Mouse (Mus musculus): ENCODE measurements around the gene Gm10801. TPM values are rescaled to one million over a fixed set of nuclear protein-coding genes. Genes with fewer than 3 reads are reported as not detected.
"Not testable (repeated sequence)": the region's sequence is repeated elsewhere in the genome, so short reads cannot be mapped to it uniquely, and the experiment has no call there.

Gene Gm10801
- not detected for total RNA-seq (2018; cell fraction: chromatin; rRNA removed)
- not detected for total RNA-seq (2018; cell fraction: cytosol; rRNA removed)
- 1 to 10 TPM in 5 of 26 experiments, not detected in 21; 1.3 to 4.5 (median 2.0) TPM for total RNA-seq (2018; cell fraction: nucleus; rRNA removed)
- polyA plus RNA-seq (2018): not detected in 3 replicates

DNA sequence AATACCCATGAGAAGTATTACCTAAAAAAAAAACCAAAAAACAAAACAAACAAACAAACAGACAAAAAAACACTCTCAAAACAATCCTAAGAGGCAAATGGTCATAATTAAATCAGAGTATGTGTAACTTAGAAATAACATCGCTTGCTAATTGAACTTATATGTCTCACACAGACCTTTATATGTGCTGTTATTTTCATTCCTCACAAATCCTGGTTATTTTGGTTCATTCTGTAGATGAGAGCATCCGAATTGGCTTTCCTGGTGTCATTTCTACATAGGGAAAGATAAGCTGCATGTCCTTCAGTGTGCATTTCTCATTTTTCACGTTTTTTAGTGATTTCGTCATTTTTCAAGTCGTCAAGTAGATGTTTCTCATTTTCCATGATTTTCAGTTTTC lies at the start of gene Gm10801:
Gene Gm10801 (plus strand): TSS at position 301 of the 400 bp plus-strand sequence.
- 84% methylated on average over 4 of the region's 5 CpGs for WGBS (ENCODE audit: missing documents)

DNA sequence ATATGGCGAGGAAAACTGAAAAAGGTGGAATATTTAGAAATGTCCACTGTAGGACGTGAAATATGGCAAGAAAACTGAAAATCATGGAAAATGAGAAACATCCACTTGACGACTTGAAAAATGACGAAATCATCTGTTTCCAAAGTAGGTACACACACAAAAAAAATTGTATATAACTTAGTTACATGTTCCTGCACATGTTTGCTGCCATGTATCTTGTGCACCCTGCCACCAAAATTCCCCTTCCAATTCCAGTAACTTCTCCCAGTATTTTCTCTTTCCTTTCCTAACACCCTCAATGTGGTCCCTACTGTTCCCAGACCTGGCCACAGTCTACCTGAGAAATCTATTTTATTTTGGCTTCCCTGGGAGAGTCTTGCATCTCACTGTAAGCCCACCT lies 5.2 kb downstream of the Gm10801 start, which contains the start of gene Gm10800:
Gene Gm10800 (minus strand): TSS at position 101 of the 400 bp plus-strand sequence.
- H3K27ac ChIP-seq; H3K79me2 ChIP-seq (ENCODE audit: inconsistent target); H3K36me3 ChIP-seq (ENCODE audit: inconsistent target); H3K4me3 ChIP-seq (ENCODE audit: inconsistent target): not testable (repeated sequence)
- 85% methylated on average over 4 of the region's 4 CpGs for WGBS (ENCODE audit: missing documents)

More for the DNA sequence above, at the start of gene Gm10801:
- H3K27ac ChIP-seq; H3K4me3 ChIP-seq (ENCODE audit: inconsistent target); H3K79me2 ChIP-seq (ENCODE audit: inconsistent target); H3K36me3 ChIP-seq (ENCODE audit: inconsistent target): not testable (repeated sequence)

DNA sequence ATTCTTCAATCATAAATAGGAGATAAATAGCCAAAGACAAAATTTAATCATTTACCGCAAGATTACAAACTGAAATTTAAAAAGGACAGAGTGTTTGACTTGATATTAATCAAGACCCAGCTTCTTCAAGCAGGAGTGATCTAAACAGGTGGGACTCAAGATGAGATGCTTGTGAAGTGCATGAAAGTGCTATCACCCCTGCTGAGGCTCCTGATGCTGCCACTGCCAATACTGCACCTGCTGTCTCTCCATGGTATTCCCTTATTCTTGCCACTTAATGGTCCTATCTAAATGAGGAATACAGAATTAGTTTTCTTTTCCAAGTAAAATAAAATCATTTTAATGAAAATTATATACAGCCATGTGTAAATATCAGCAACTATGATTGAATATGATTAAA lies 35.5 kb downstream of the Gm10801 start:
- H3K36me3 ChIP-seq (ENCODE audit: inconsistent target): no peaks in the 10 kb centered on the region
- no peaks in the 10 kb centered on the region for H3K79me2 ChIP-seq (ENCODE audit: inconsistent target)
- H3K27ac ChIP-seq: no peak overlapping the region
- no peak overlapping the region for H3K4me3 ChIP-seq (ENCODE audit: inconsistent target)
- WGBS (ENCODE audit: missing documents): 100% methylated on average over 1 of the region's 1 CpGs

Other genes starting within 250 kb of the Gm10801 start
- gene Gm10800, start 5.1 kb downstream of the Gm10801 start, polyA plus RNA-seq (2018): not detected in 3 replicates

Measured in macrophage (primary cell).